Mouse (Mus musculus): ENCODE data around the gene Acot2. TPM values are rescaled to one million over a fixed set of nuclear protein-coding genes. Genes with fewer than 3 reads are reported as not detected.
"Not testable (repeated sequence)": the region's sequence is repeated elsewhere in the genome, so short reads cannot be mapped to it uniquely, and the experiment has no call there.

Acot2 gene
- polyA plus RNA-seq, 2 experiments = 2.7 to 6.0 TPM

DNA sequence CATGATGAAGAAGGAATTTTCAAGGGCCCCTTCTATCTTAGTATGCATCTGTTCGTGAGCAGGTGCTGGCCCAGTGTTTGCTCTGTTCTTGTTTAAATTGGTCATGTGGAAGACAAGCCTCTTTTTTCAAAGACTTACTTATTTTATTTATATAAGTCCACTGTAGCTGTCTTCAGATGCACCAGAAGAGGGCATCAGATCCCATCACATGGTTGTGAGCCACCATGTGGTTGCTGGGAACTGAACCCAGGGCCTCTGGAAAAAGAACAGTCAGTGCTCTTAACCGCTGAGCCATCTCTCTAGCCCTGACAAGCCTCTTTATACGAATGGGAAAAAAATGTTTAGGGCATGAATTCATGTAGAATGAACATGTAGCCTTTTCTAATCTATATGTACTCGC is 1.7 kb downstream of the Acot2 start:
- H3K4me3 ChIP-seq (ENCODE audit: insufficient read depth in 1 of 2, low read depth in 2 of 2, low read length in 2 of 2) = no peak overlapping the region
- no peaks in the 10 kb centered on the region for H3K27me3 ChIP-seq (ENCODE audit: control insufficient read depth, insufficient read depth, low read length)
- no peak for ATAC-seq (ENCODE audit: insufficient read depth)
- DNase-seq (ENCODE audit: low read depth in 3 of 3, low spot score in 3 of 3) = no peak
- H3K9me3 ChIP-seq (ENCODE audit: control insufficient read depth, low read length) = no peaks in the 10 kb centered on the region
- peaks cover 0 to 6% of the 10 kb centered on the region in 2 experiments; a peak in 2 of 4 replicates for H3K4me1 ChIP-seq (replicated peaks; ENCODE audit: control insufficient read depth in 2 of 2, insufficient read depth in 2 of 2, low read length in 1 of 2)
- no peaks in the 10 kb centered on the region for H3K36me3 ChIP-seq (replicated peaks; ENCODE audit: control insufficient read depth, insufficient read depth, low read depth)
- H3K4me2 ChIP-seq (ENCODE audit: low read depth) = no peak overlapping the region
- H3K9ac ChIP-seq (replicated peaks) = no peak overlapping the region
- no peak for TF ChIP-seq EP300 (IDR thresholded peaks at IDR 0.05; ENCODE audit: low read depth)
- WGBS (ENCODE audit: insufficient replicate concordance) = 79% methylated on average over 4 of the region's 4 CpGs
- H3K27ac ChIP-seq = no peak overlapping the region

DNA sequence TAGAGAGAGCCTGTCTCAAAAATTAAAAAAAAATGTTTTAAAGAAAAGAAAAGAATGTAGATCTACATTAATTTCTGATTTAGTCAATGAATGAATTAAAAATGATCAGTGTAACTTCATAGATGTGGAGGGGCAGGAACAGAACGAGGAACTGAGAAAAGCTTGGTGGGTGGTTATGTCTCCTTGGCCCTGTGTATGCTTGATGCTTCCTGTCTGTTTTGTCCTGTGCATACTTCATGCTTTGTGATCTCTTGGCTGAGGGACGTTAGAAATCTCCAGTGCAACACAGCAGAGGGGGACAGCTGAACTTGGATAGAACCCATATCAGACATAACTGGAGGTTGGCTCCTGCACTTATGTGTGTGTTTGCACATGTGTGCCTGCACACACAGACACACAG is 9.6 kb downstream of the Acot2 start:
- 36% methylated on average over 2 of the region's 2 CpGs for WGBS (ENCODE audit: insufficient replicate concordance)
- TF ChIP-seq CTCF (IDR thresholded peaks at IDR 0.05; ENCODE audit: low read depth) (no peak), EP300 (IDR thresholded peaks at IDR 0.05; ENCODE audit: low read depth) (no peak)
- Histone ChIP-seq H3K27ac (no peak overlapping the region), H3K9ac (replicated peaks) (no peak overlapping the region), H3K4me2 (ENCODE audit: low read depth) (no peak overlapping the region), H3K36me3 (replicated peaks; ENCODE audit: control insufficient read depth, insufficient read depth, low read depth) (no peaks in the 10 kb centered on the region), H3K27me3 (ENCODE audit: control insufficient read depth, insufficient read depth, low read length) (no peaks in the 10 kb centered on the region), H3K9me3 (ENCODE audit: control insufficient read depth, low read length) (no peaks in the 10 kb centered on the region), H3K4me3 (ENCODE audit: insufficient read depth in 1 of 2, low read depth in 2 of 2, low read length in 2 of 2) (no peak overlapping the region), H3K4me1 (replicated peaks; ENCODE audit: control insufficient read depth in 2 of 2, insufficient read depth in 2 of 2, low read length in 1 of 2) (peaks cover 0 to 3% of the 10 kb centered on the region in 2 experiments; a peak in 2 of 4 replicates)
- ATAC-seq (ENCODE audit: insufficient read depth) (no peak), DNase-seq (ENCODE audit: low read depth in 3 of 3, low spot score in 3 of 3) (no peak)

DNA sequence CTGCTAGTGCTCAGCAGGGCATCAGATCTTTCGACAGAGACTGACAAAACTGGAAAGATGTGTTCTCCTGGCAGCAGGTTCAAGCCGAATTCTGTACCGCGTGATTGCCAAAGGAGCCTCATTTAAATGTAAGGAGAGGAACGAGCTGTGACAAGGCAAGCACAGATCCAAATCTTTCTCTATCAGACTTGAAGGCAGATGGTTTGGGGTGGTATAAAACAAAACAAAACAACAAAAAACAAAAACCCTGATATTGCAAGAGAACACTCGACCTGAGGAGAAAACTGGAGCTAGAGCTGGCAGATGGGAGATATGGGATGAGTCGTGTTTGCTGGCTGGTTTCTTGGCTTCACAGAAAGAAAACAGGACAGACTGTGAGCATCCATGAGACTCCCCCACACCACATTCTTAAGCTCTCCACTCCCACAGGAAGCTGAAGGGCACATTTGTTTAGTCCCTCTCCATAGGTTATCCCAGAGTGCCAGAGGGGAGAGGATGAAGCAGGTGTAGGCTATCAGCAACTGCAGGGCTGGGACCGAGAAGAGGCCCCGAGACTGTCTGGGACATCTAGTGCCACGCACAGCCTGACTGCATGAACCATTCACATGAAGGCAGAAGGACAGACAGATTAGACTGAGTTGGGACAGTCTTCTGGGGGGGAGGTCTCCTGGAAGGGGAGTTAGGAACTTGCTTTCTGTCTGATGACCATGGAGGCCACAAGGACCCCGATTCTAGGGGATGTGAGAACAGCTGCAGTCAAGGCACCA is 10.9 kb downstream of the Acot2 start:
- Histone ChIP-seq H3K27me3 (ENCODE audit: control insufficient read depth, insufficient read depth, low read length) (no peaks in the 10 kb centered on the region), H3K4me2 (ENCODE audit: low read depth) (no peak overlapping the region), H3K9ac (replicated peaks) (no peak overlapping the region), H3K27ac (no peak overlapping the region), H3K36me3 (replicated peaks; ENCODE audit: control insufficient read depth, insufficient read depth, low read depth) (no peaks in the 10 kb centered on the region), H3K9me3 (ENCODE audit: control insufficient read depth, low read length) (no peaks in the 10 kb centered on the region), H3K4me3 (ENCODE audit: insufficient read depth in 1 of 2, low read depth in 2 of 2, low read length in 2 of 2) (no peak overlapping the region), H3K4me1 (replicated peaks; ENCODE audit: control insufficient read depth in 2 of 2, insufficient read depth in 2 of 2, low read length in 1 of 2) (peaks cover 0 to 3% of the 10 kb centered on the region in 2 experiments; a peak in 2 of 4 replicates)
- WGBS (ENCODE audit: insufficient replicate concordance) = 48% methylated on average over 11 of the region's 11 CpGs
- DNase-seq (ENCODE audit: low read depth in 3 of 3, low spot score in 3 of 3) = no peak
- TF ChIP-seq EP300 (IDR thresholded peaks at IDR 0.05; ENCODE audit: low read depth) (no peak), CTCF (IDR thresholded peaks at IDR 0.05; ENCODE audit: low read depth) (no peak)
- ATAC-seq (ENCODE audit: insufficient read depth) = no peak

DNA sequence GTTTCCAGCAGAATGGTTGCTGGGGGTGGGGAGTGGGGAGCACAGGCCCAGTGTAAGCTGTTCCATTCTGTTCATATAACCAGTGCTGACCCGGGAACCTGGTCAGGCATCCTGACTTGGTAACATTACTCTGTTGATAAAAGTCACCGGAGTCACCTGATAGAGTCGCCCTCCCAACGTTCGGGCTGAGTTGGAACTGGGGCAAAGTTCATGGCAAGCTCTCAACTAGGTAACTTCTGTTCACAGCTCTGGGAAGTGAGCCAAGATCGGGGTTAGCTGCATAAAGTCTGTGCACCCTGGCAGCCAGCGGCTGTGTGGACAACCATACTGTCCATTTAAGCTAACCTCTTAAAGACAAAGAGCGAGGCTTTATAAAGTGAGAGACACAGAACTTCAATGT is 11.6 kb downstream of the Acot2 start:
- WGBS (ENCODE audit: insufficient replicate concordance) = 58% methylated on average over 8 of the region's 8 CpGs

DNA sequence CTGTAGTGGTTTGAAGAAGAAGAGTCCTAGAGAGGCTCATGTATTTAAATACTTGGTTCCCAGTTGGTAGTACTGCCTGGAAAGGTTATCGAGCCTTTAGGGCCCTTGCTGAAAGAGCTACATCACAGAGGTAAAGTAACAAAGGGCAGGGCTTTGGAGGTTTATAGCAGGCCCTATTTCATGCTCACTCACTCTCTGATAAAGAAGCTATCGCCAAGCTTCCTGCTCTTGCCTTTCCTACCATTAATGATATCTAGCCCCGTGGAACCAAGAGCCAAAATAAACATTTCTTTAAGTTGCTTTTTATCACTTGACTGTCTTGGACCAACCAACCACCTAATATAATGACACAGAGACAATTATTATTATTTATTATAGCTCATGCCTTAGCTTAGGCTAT is 12.8 kb downstream of the Acot2 start:
- no peak overlapping the region for H3K4me2 ChIP-seq (ENCODE audit: low read depth)
- no peak overlapping the region for H3K9ac ChIP-seq (replicated peaks)
- TF ChIP-seq CTCF (IDR thresholded peaks at IDR 0.05; ENCODE audit: low read depth) (no peak), EP300 (IDR thresholded peaks at IDR 0.05; ENCODE audit: low read depth) (no peak)
- no peak overlapping the region for H3K4me3 ChIP-seq (ENCODE audit: insufficient read depth in 1 of 2, low read depth in 2 of 2, low read length in 2 of 2)
- H3K9me3 ChIP-seq (ENCODE audit: control insufficient read depth, low read length) = no peaks in the 10 kb centered on the region
- WGBS (ENCODE audit: insufficient replicate concordance) = 52% methylated on average over 3 of the region's 3 CpGs
- DNase-seq (ENCODE audit: low read depth in 3 of 3, low spot score in 3 of 3) (no peak), ATAC-seq (ENCODE audit: insufficient read depth) (no peak)
- no peaks in the 10 kb centered on the region for H3K27me3 ChIP-seq (ENCODE audit: control insufficient read depth, insufficient read depth, low read length)
- peaks cover 0 to 3% of the 10 kb centered on the region in 2 experiments; a peak in 2 of 4 replicates for H3K4me1 ChIP-seq (replicated peaks; ENCODE audit: control insufficient read depth in 2 of 2, insufficient read depth in 2 of 2, low read length in 1 of 2)
- no peaks in the 10 kb centered on the region for H3K36me3 ChIP-seq (replicated peaks; ENCODE audit: control insufficient read depth, insufficient read depth, low read depth)
- no peak overlapping the region for H3K27ac ChIP-seq

More for the DNA sequence above, 11.6 kb downstream of the Acot2 start:
- H3K9me3 ChIP-seq (ENCODE audit: control insufficient read depth, low read length); H3K4me1 ChIP-seq (replicated peaks; ENCODE audit: control insufficient read depth in 2 of 2, insufficient read depth in 2 of 2, low read length in 1 of 2); H3K4me3 ChIP-seq (ENCODE audit: insufficient read depth in 1 of 2, low read depth in 2 of 2, low read length in 2 of 2); H3K27me3 ChIP-seq (ENCODE audit: control insufficient read depth, insufficient read depth, low read length); H3K27ac ChIP-seq; H3K9ac ChIP-seq (replicated peaks); H3K4me2 ChIP-seq (ENCODE audit: low read depth); H3K36me3 ChIP-seq (replicated peaks; ENCODE audit: control insufficient read depth, insufficient read depth, low read depth): not testable (repeated sequence)
- DNase-seq (ENCODE audit: low read depth in 3 of 3, low spot score in 3 of 3) (peak in 1 of 3 experiments; percentile 25), ATAC-seq (ENCODE audit: insufficient read depth) (peak; percentile 74)
